Mouse (Mus musculus): ENCODE results near the gene Luc7l3. TPM values are rescaled to one million over a fixed set of nuclear protein-coding genes. Genes with fewer than 3 reads are reported as not detected.
A peak's percentile ranks its signal among the peaks of the same experiment; 100 is the strongest.

Luc7l3 gene
- total and polyA plus RNA-seq, 3 experiments, result 47.3 to 90.5 (median 54.7) TPM

DNA sequence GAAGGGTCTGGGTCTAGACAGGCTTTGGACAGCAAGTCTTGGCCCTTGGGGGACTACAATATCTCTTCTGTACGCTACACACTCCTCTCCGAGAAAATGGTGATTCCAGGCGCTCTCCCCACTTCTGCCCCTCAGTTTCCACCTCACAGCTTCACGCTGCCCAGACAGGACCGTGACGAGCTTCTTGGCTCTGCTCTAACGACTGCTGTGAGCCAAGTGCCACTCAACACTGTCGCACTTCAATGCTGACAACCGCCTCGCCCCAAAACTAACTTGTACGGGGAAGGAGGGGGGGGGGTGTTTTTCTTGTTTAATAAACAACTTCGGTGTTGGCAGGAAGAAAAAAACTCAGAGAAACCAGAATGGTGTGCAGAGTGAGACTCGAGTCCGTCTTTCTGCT lies 63.8 kb downstream of the Luc7l3 start:
- Histone ChIP-seq H3K9ac (ENCODE audit: control insufficient read depth, low read depth, low read length, poor library complexity, severe bottlenecking) (no peak overlapping the region), H3K4me3 (ENCODE audit: control insufficient read depth in 1 of 2, insufficient read depth in 1 of 2, low read depth in 2 of 2, low read length in 2 of 2) (no peak overlapping the region), H3K79me2 (ENCODE audit: control insufficient read depth, insufficient read depth, low read length, poor library complexity) (no peaks in the 10 kb centered on the region), H3K36me3 (ENCODE audit: control insufficient read depth in 1 of 2, insufficient read depth in 2 of 2, low read length in 2 of 2) (peaks cover 0 to 3% of the 10 kb centered on the region in 2 experiments; a peak in 1 of 4 replicates), H3K27ac (ENCODE audit: control insufficient read depth, low read depth, low read length) (no peak overlapping the region), H3K4me1 (ENCODE audit: control insufficient read depth in 1 of 2, insufficient read depth in 2 of 2, low read length in 2 of 2) (peaks cover 0 to 15% of the 10 kb centered on the region in 2 experiments; a peak in 2 of 4 replicates), H3K27me3 (ENCODE audit: control insufficient read depth in 1 of 2, insufficient read depth in 2 of 2, low read length in 2 of 2) (no peaks in the 10 kb centered on the region; a peak in 1 of 4 replicates), H3K9me3 (replicated peaks; ENCODE audit: insufficient read depth, low read length) (no peaks in the 10 kb centered on the region)
- TF ChIP-seq MEF2A (IDR thresholded peaks at IDR 0.05; ENCODE audit: extremely low read depth, insufficient replicate concordance, low read depth, low read length, poor library complexity, severe bottlenecking) (no peak), POLR2AphosphoS2 (IDR thresholded peaks at IDR 0.05; ENCODE audit: low read length) (no peak), HCFC1 (IDR thresholded peaks at IDR 0.05; ENCODE audit: low read depth, low read length) (no peak), CTCF (IDR thresholded peaks at IDR 0.05 in 2 of 3, conservative IDR thresholded peaks at IDR 0.05 in 1 of 3; ENCODE audit: control insufficient read depth in 1 of 3, insufficient read depth in 1 of 3, low read depth in 2 of 3, low read length in 3 of 3, poor library complexity in 1 of 3, severe bottlenecking in 1 of 3) (no peak), POLR2AphosphoS5 (IDR thresholded peaks at IDR 0.05; ENCODE audit: borderline replicate concordance, low read depth, low read length) (no peak), NRF1 (IDR thresholded peaks at IDR 0.05; ENCODE audit: insufficient read depth, low read depth, low read length, poor library complexity, severe bottlenecking) (no peak)
- no peak for DNase-seq (ENCODE audit: low read depth, low spot score)

DNA sequence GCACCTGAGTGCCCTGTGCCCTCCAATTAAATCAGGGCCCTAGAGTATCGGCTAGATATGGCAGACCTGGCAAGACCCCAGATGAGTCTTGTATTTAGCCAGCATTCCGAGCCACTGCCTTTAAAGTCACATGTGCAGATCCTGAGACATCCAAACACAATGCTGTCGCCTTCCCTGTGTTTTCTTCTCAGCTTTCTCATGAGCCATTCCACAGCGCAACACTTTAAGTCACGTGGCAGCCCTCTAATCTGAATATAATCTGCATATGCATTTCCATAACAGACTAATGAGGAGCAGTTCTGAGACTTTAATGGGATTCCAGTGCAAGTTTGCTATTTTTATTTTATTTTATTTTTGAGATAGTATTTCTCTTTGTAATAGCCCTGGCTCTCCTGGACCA lies 66.1 kb downstream of the Luc7l3 start:
- H3K4me1 ChIP-seq (ENCODE audit: control insufficient read depth in 1 of 2, insufficient read depth in 2 of 2, low read length in 2 of 2), result peaks cover 0 to 5% of the 10 kb centered on the region in 2 experiments; a peak in 2 of 4 replicates
- peaks cover 0 to 3% of the 10 kb centered on the region in 2 experiments; a peak in 1 of 4 replicates for H3K36me3 ChIP-seq (ENCODE audit: control insufficient read depth in 1 of 2, insufficient read depth in 2 of 2, low read length in 2 of 2)
- H3K27ac ChIP-seq (ENCODE audit: control insufficient read depth, low read depth, low read length), result no peak overlapping the region
- no peak overlapping the region for H3K4me3 ChIP-seq (ENCODE audit: control insufficient read depth in 1 of 2, insufficient read depth in 1 of 2, low read depth in 2 of 2, low read length in 2 of 2)
- H3K27me3 ChIP-seq (ENCODE audit: control insufficient read depth in 1 of 2, insufficient read depth in 2 of 2, low read length in 2 of 2), result peaks cover 1 to 3% of the 10 kb centered on the region in 2 experiments; a peak in 3 of 4 replicates
- no peaks in the 10 kb centered on the region for H3K9me3 ChIP-seq (replicated peaks; ENCODE audit: insufficient read depth, low read length)
- DNase-seq (ENCODE audit: low read depth, low spot score), result no peak
- H3K9ac ChIP-seq (ENCODE audit: control insufficient read depth, low read depth, low read length, poor library complexity, severe bottlenecking), result no peak overlapping the region
- no peaks in the 10 kb centered on the region for H3K79me2 ChIP-seq (ENCODE audit: control insufficient read depth, insufficient read depth, low read length, poor library complexity)
- peak; percentile 89 for TF ChIP-seq USF1 (IDR thresholded peaks at IDR 0.05; ENCODE audit: low read depth, low read length)
- 0 out of 2 replicates have a peak, but pooled peaks have one; percentile 45 for TF ChIP-seq MAX (IDR thresholded peaks at IDR 0.05; ENCODE audit: low read length)
- TF ChIP-seq CHD1 (IDR thresholded peaks at IDR 0.05; ENCODE audit: low read depth, low read length), result no peak
- 0 out of 4 replicates have a peak, but pooled peaks of 1 of the 2 experiments have one; percentile 52 for TF ChIP-seq USF2 (IDR thresholded peaks at IDR 0.05; ENCODE audit: borderline replicate concordance in 1 of 2, insufficient read depth in 1 of 2, low read depth in 1 of 2, low read length in 2 of 2)
- TF ChIP-seq JUND (IDR thresholded peaks at IDR 0.05; ENCODE audit: low read depth, low read length), result no peak
- TF ChIP-seq ELF1 (IDR thresholded peaks at IDR 0.05; ENCODE audit: low read depth, low read length), result no peak

DNA sequence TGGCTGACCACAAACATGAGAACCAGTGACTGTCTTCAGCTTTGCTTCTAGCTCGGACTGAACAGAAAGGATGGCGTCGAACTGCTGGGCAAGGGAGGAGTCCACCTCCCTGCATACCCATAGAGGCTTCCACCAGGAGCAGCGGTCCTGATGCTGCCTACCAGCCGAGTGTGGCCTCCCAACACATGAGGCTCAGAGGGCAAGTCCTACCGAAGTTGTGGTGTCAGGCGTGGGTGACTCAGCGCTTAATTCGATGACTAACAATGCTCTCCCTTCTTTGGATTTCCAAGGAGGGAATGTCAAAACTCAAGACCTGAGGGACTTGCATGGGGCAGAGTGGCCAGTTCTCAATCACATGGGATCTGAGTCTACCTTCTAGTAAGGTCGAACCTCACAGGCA lies 68.1 kb downstream of the Luc7l3 start:
- no peaks in the 10 kb centered on the region for H3K79me2 ChIP-seq (ENCODE audit: control insufficient read depth, insufficient read depth, low read length, poor library complexity)
- H3K9me3 ChIP-seq (replicated peaks; ENCODE audit: insufficient read depth, low read length), result no peaks in the 10 kb centered on the region
- no peaks in the 10 kb centered on the region for H3K4me1 ChIP-seq (ENCODE audit: control insufficient read depth in 1 of 2, insufficient read depth in 2 of 2, low read length in 2 of 2)
- DNase-seq (ENCODE audit: low read depth, low spot score), result no peak
- no peak overlapping the region for H3K9ac ChIP-seq (ENCODE audit: control insufficient read depth, low read depth, low read length, poor library complexity, severe bottlenecking)
- H3K27me3 ChIP-seq (ENCODE audit: control insufficient read depth in 1 of 2, insufficient read depth in 2 of 2, low read length in 2 of 2), result peaks cover 13 to 19% of the 10 kb centered on the region in 2 experiments
- TF ChIP-seq EP300 (IDR thresholded peaks at IDR 0.05; ENCODE audit: low read depth in 1 of 2, low read length in 2 of 2) (no peak), SIN3A (IDR thresholded peaks at IDR 0.05; ENCODE audit: low read length) (no peak), USF2 (IDR thresholded peaks at IDR 0.05; ENCODE audit: borderline replicate concordance in 1 of 2, insufficient read depth in 1 of 2, low read depth in 1 of 2, low read length in 2 of 2) (no peak), E2F4 (IDR thresholded peaks at IDR 0.05; ENCODE audit: borderline replicate concordance, low read depth, low read length) (no peak), MXI1 (IDR thresholded peaks at IDR 0.05; ENCODE audit: low read depth, low read length) (no peak), RAD21 (IDR thresholded peaks at IDR 0.05; ENCODE audit: low read depth, low read length) (no peak), HCFC1 (IDR thresholded peaks at IDR 0.05; ENCODE audit: low read depth, low read length) (no peak), MYB (IDR thresholded peaks at IDR 0.05; ENCODE audit: low read depth, low read length) (no peak), MAZ (IDR thresholded peaks at IDR 0.05; ENCODE audit: low read depth, low read length) (no peak), NRF1 (IDR thresholded peaks at IDR 0.05; ENCODE audit: insufficient read depth, low read depth, low read length, poor library complexity, severe bottlenecking) (no peak), ZMIZ1 (IDR thresholded peaks at IDR 0.05; ENCODE audit: low read depth, low read length) (no peak), ZKSCAN1 (IDR thresholded peaks at IDR 0.05; ENCODE audit: low read depth, low read length) (no peak), USF1 (IDR thresholded peaks at IDR 0.05; ENCODE audit: low read depth, low read length) (no peak), KAT2A (conservative IDR thresholded peaks at IDR 0.05; ENCODE audit: low read depth, low read length) (no peak)
- no peak overlapping the region for H3K4me3 ChIP-seq (ENCODE audit: control insufficient read depth in 1 of 2, insufficient read depth in 1 of 2, low read depth in 2 of 2, low read length in 2 of 2)
- no peak overlapping the region for H3K27ac ChIP-seq (ENCODE audit: control insufficient read depth, low read depth, low read length)
- no peaks in the 10 kb centered on the region for H3K36me3 ChIP-seq (ENCODE audit: control insufficient read depth in 1 of 2, insufficient read depth in 2 of 2, low read length in 2 of 2)

Data from MEL (cell line).